8 mouse cellular contexts compared by ENCODE assay signal in genomic region chr5:76974207-76974553, GRCm38 (mm10). TPM values are rescaled to one million over a fixed set of nuclear protein-coding genes. Genes with fewer than 3 reads are reported as not detected.
DNase-seq lines count a peak whose midpoint lies in the region; ATAC-seq and TF ChIP-seq lines count a peak whose summit lies in the region.

No protein-coding gene starts in this region.

- peaks cover 13% of the 10 kb centered on the region for H3K36me3 ChIP-seq in spleen, adult 2 months (ENCODE audit: control insufficient read depth, insufficient read depth, low read length)
- no peaks in the 10 kb centered on the region; the same call in 1 of the 2 replicates for H3K36me3 ChIP-seq in forebrain, embryonic 11.5 days (ENCODE audit: control insufficient read depth, insufficient read depth, low read length)
- H3K36me3 ChIP-seq in liver, embryonic 11.5 days (ENCODE audit: control insufficient read depth, insufficient read depth, low read length): peaks cover 22% of the 10 kb centered on the region
- H3K36me3 ChIP-seq in stomach, embryonic 15.5 days: peaks cover 8% of the 10 kb centered on the region

- no peak for DNase-seq in spleen, adult 2 months (ENCODE audit: low read depth in 1 of 2, low spot score in 2 of 2)
- no peak for DNase-seq in spleen, postnatal 4 days (ENCODE audit: low spot score in 2 of 2)
- DNase-seq in forebrain, embryonic 11.5 days (ENCODE audit: low spot score): no peak
- no peak for DNase-seq in liver, embryonic 11.5 days (ENCODE audit: low spot score)
- DNase-seq in gastrocnemius, postnatal 10 days: no peak
- DNase-seq in frontal cortex, postnatal 10 days (ENCODE audit: low spot score in 2 of 2): no peak
- DNase-seq in testis, postnatal 14 days (ENCODE audit: low spot score): no peak

- no peak for TF ChIP-seq POLR2A in spleen, adult 2 months (IDR thresholded peaks at IDR 0.05; ENCODE audit: low read depth, low read length)

- peak overlapping the region; percentile 79 for H3K4me3 ChIP-seq in spleen, adult 2 months (ENCODE audit: extremely low read depth, insufficient read depth, insufficient read length)
- peak overlapping the region; percentile 94 for H3K4me3 ChIP-seq in forebrain, embryonic 11.5 days (ENCODE audit: low read depth, low read length)
- H3K4me3 ChIP-seq in liver, embryonic 11.5 days (ENCODE audit: low read depth, low read length): peak overlapping the region; percentile 97
- peak overlapping the region; percentile 97 for H3K4me3 ChIP-seq in stomach, embryonic 15.5 days (replicated peaks)

- H3K4me2 ChIP-seq in forebrain, embryonic 11.5 days (ENCODE audit: low read depth, low read length, severe bottlenecking): peak overlapping the region; percentile 78
- peak overlapping the region; percentile 78 for H3K4me2 ChIP-seq in liver, embryonic 11.5 days
- H3K4me2 ChIP-seq in stomach, embryonic 15.5 days: peak overlapping the region; percentile 89

- 1% methylated on average over 17 of the region's 17 CpGs for WGBS in spleen, adult 2 months
- 3% methylated on average over 17 of the region's 17 CpGs for WGBS in forebrain, embryonic 11.5 days
- 4% methylated on average over 17 of the region's 17 CpGs for WGBS in liver, embryonic 11.5 days
- WGBS in stomach, embryonic 15.5 days: 2% methylated on average over 17 of the region's 17 CpGs

- H3K4me1 ChIP-seq in spleen, adult 2 months (ENCODE audit: control insufficient read depth, insufficient read depth, insufficient read length): peaks cover 9% of the 10 kb centered on the region
- peaks cover 8% of the 10 kb centered on the region; the same call in 1 of the 2 replicates for H3K4me1 ChIP-seq in forebrain, embryonic 11.5 days (replicated peaks; ENCODE audit: control insufficient read depth, insufficient read depth, low read length)
- peaks cover 5% of the 10 kb centered on the region for H3K4me1 ChIP-seq in liver, embryonic 11.5 days (replicated peaks; ENCODE audit: control insufficient read depth, insufficient read depth, low read length)
- H3K4me1 ChIP-seq in stomach, embryonic 15.5 days: peaks cover 8% of the 10 kb centered on the region; the same call in 1 of the 2 replicates

- no peaks in the 10 kb centered on the region; the same call in 1 of the 2 replicates for H3K27me3 ChIP-seq in spleen, adult 2 months (ENCODE audit: control insufficient read depth, insufficient read depth, low read length)
- H3K27me3 ChIP-seq in forebrain, embryonic 11.5 days (ENCODE audit: control insufficient read depth, insufficient read depth, low read length): no peaks in the 10 kb centered on the region
- H3K27me3 ChIP-seq in liver, embryonic 11.5 days (replicated peaks; ENCODE audit: control insufficient read depth, insufficient read depth, low read length): no peaks in the 10 kb centered on the region
- no peaks in the 10 kb centered on the region for H3K27me3 ChIP-seq in stomach, embryonic 15.5 days (replicated peaks)

- peak overlapping the region; percentile 84 for H3K9ac ChIP-seq in forebrain, embryonic 11.5 days (ENCODE audit: low read length)
- peak overlapping the region; percentile 95 for H3K9ac ChIP-seq in liver, embryonic 11.5 days (ENCODE audit: low read depth, low read length)
- H3K9ac ChIP-seq in stomach, embryonic 15.5 days: peak overlapping the region; percentile 37

- no peak for TF ChIP-seq CTCF in spleen, adult 2 months (IDR thresholded peaks at IDR 0.05; ENCODE audit: extremely low read depth, insufficient read depth, insufficient read length, insufficient replicate concordance)

- no peak overlapping the region for H3K27ac ChIP-seq in spleen, adult 2 months (ENCODE audit: insufficient read depth, low read length)
- no peak overlapping the region for H3K27ac ChIP-seq in forebrain, embryonic 11.5 days (ENCODE audit: low read depth, low read length)
- H3K27ac ChIP-seq in liver, embryonic 11.5 days (ENCODE audit: low read depth, low read length): no peak overlapping the region
- H3K27ac ChIP-seq in stomach, embryonic 15.5 days: peak overlapping the region; percentile 35; the same call in 1 of the 2 replicates

- peak; percentile 55 for ATAC-seq in forebrain, embryonic 11.5 days (replicated peaks; ENCODE audit: low FRiP score)
- ATAC-seq in liver, embryonic 11.5 days (replicated peaks; ENCODE audit: low FRiP score): peak; percentile 14
- ATAC-seq in stomach, embryonic 15.5 days (ENCODE audit: insufficient read depth, low FRiP score, low read depth): no peak; the same call in 1 of the 2 replicates

- H3K9me3 ChIP-seq in forebrain, embryonic 11.5 days (ENCODE audit: control insufficient read depth, low read length): no peaks in the 10 kb centered on the region
- no peaks in the 10 kb centered on the region for H3K9me3 ChIP-seq in liver, embryonic 11.5 days (ENCODE audit: control insufficient read depth, low read length)
- H3K9me3 ChIP-seq in stomach, embryonic 15.5 days: no peaks in the 10 kb centered on the region

RNA-seq across cellular contexts. Expression of gene Srp72, which starts 0.3 kb away (rescaled TPM):
- polyA plus RNA-seq in spleen, adult 2 months (2012; rRNA removed): 12.4 and 12.6 TPM in 2 replicates
- polyA plus RNA-seq in forebrain, embryonic 11.5 days (2014; fragmentation: Nextera tagmentation; extraction: Ambion mirVana): 72.4 and 77.1 TPM in 2 replicates
- polyA plus RNA-seq in liver, embryonic 11.5 days (2014; fragmentation: Nextera tagmentation; extraction: Ambion mirVana): 89.7 and 90.0 TPM in 2 replicates
- 89.4 and 94.1 TPM in 2 replicates for polyA plus RNA-seq in stomach, embryonic 15.5 days (2015; fragmentation: Nextera tagmentation; extraction: Ambion mirVana)
- total RNA-seq in gastrocnemius, postnatal 10 days (2021): 10 to 100 TPM; 67.8 to 75.8 TPM

RNA-seq across cellular contexts. Expression of gene Ppat, which starts 22.8 kb away (rescaled TPM):
- 5.1 TPM in 2 replicates for polyA plus RNA-seq in spleen, adult 2 months (2012; rRNA removed)
- polyA plus RNA-seq in forebrain, embryonic 11.5 days (2014; fragmentation: Nextera tagmentation; extraction: Ambion mirVana): 46.1 and 50.1 TPM in 2 replicates
- 73.0 and 87.1 TPM in 2 replicates for polyA plus RNA-seq in liver, embryonic 11.5 days (2014; fragmentation: Nextera tagmentation; extraction: Ambion mirVana)
- polyA plus RNA-seq in stomach, embryonic 15.5 days (2015; fragmentation: Nextera tagmentation; extraction: Ambion mirVana): 27.0 and 27.6 TPM in 2 replicates
- total RNA-seq in gastrocnemius, postnatal 10 days (2021): 10 to 100 TPM; 35.0 to 35.3 TPM

RNA-seq across cellular contexts. Expression of gene Paics, which starts 23.1 kb away (rescaled TPM):
- 27.9 and 30.0 TPM in 2 replicates for polyA plus RNA-seq in spleen, adult 2 months (2012; rRNA removed)
- polyA plus RNA-seq in forebrain, embryonic 11.5 days (2014; fragmentation: Nextera tagmentation; extraction: Ambion mirVana): 456 and 462 TPM in 2 replicates
- polyA plus RNA-seq in liver, embryonic 11.5 days (2014; fragmentation: Nextera tagmentation; extraction: Ambion mirVana): 357 and 393 TPM in 2 replicates
- polyA plus RNA-seq in stomach, embryonic 15.5 days (2015; fragmentation: Nextera tagmentation; extraction: Ambion mirVana): 220 and 231 TPM in 2 replicates
- 100 to 1,000 TPM; 141 to 143 TPM for total RNA-seq in gastrocnemius, postnatal 10 days (2021)

RNA-seq across cellular contexts. Expression of gene Arl9, which starts 29.7 kb away (rescaled TPM):
- polyA plus RNA-seq in spleen, adult 2 months (2012; rRNA removed): not detected in 2 replicates
- not detected in 2 replicates for polyA plus RNA-seq in forebrain, embryonic 11.5 days (2014; fragmentation: Nextera tagmentation; extraction: Ambion mirVana)
- polyA plus RNA-seq in liver, embryonic 11.5 days (2014; fragmentation: Nextera tagmentation; extraction: Ambion mirVana): 0.47 TPM in 1 of 2 replicates, not detected in the other
- polyA plus RNA-seq in stomach, embryonic 15.5 days (2015; fragmentation: Nextera tagmentation; extraction: Ambion mirVana): 0.54 TPM in 1 of 2 replicates, not detected in the other
- not detected for total RNA-seq in gastrocnemius, postnatal 10 days (2021)

RNA-seq across cellular contexts. Expression of gene Thegl, which starts 41.6 kb away (rescaled TPM):
- not detected in 2 replicates for polyA plus RNA-seq in spleen, adult 2 months (2012; rRNA removed)
- polyA plus RNA-seq in forebrain, embryonic 11.5 days (2014; fragmentation: Nextera tagmentation; extraction: Ambion mirVana): 0.23 and 0.37 TPM in 2 replicates
- polyA plus RNA-seq in liver, embryonic 11.5 days (2014; fragmentation: Nextera tagmentation; extraction: Ambion mirVana): 0.34 and 0.48 TPM in 2 replicates
- polyA plus RNA-seq in stomach, embryonic 15.5 days (2015; fragmentation: Nextera tagmentation; extraction: Ambion mirVana): 0.22 and 0.48 TPM in 2 replicates
- total RNA-seq in gastrocnemius, postnatal 10 days (2021): not detected

Comparison
In these comparisons a context has a peak if more than half of its experiments do, and no peak if none do; other contexts are left out.
1. H3K9ac ChIP-seq: peak in every context shown above with its lines; median percentile 95 in liver, embryonic 11.5 days; 84 in forebrain, embryonic 11.5 days; 37 in stomach, embryonic 15.5 days.